ENCODE assay signal across 24 mouse cellular contexts in genomic region chr10:53738842-53739241, GRCm38 (mm10). TPM values are rescaled to one million over a fixed set of nuclear protein-coding genes. Genes with fewer than 3 reads are reported as not detected.
DNase-seq lines count a peak whose midpoint lies in the region; ATAC-seq lines count a peak whose summit lies in the region.
"Had no signal": no experiment of that assay in that cellular context is flagged by ENCODE, and none has a peak within 500 bp of the region (broad histone marks: within the 10 kb centered on the region; RNA-seq: fewer than 3 reads in every experiment).

No protein-coding gene starts in this region.

- 0 out of 2 replicates have a peak, but pooled peaks cover 5% of the 10 kb centered on the region for H3K4me1 ChIP-seq in kidney, embryonic 15.5 days
- H3K4me1 ChIP-seq: forebrain, embryonic 10.5 days; forebrain, embryonic 13.5 days; hindbrain, embryonic 13.5 days had no signal

- no peak overlapping the region for H3K9ac ChIP-seq in kidney, embryonic 15.5 days
- H3K9ac ChIP-seq: forebrain, embryonic 13.5 days; hindbrain, embryonic 13.5 days had no signal

- no peaks in the 10 kb centered on the region for H3K27me3 ChIP-seq in kidney, embryonic 15.5 days
- H3K27me3 ChIP-seq: forebrain, embryonic 13.5 days; hindbrain, embryonic 13.5 days had no signal

- H3K9me3 ChIP-seq in kidney, embryonic 15.5 days (replicated peaks): no peaks in the 10 kb centered on the region
- H3K9me3 ChIP-seq: forebrain, embryonic 10.5 days; forebrain, embryonic 13.5 days; hindbrain, embryonic 13.5 days had no signal

- no peaks in the 10 kb centered on the region for H3K36me3 ChIP-seq in kidney, embryonic 15.5 days
- H3K36me3 ChIP-seq: forebrain, embryonic 10.5 days; hindbrain, embryonic 13.5 days had no signal

- H3K27ac ChIP-seq in kidney, embryonic 15.5 days: no peak overlapping the region
- H3K27ac ChIP-seq: forebrain, embryonic 10.5 days; forebrain, embryonic 13.5 days; gastrocnemius, adult 2 months; hindbrain, embryonic 13.5 days; hindbrain, postnatal 0 days had no signal

- no peak overlapping the region for H3K4me3 ChIP-seq in kidney, embryonic 15.5 days (replicated peaks)
- H3K4me3 ChIP-seq: forebrain, embryonic 10.5 days; forebrain, embryonic 13.5 days; gastrocnemius, adult 2 months; hindbrain, embryonic 13.5 days had no signal

- 40% methylated on average over 8 of the region's 8 CpGs for WGBS in kidney, embryonic 15.5 days

- no peak for DNase-seq in frontal cortex, postnatal 36 days (ENCODE audit: low spot score in 2 of 2)
- DNase-seq in kidney, postnatal 25 days: no peak
- peak; percentile 4 for DNase-seq in kidney, postnatal 14 days
- no peak for DNase-seq in kidney, postnatal 36 days
- no peak for DNase-seq in right cerebral cortex, postnatal 36 days (ENCODE audit: low spot score in 2 of 2)
- DNase-seq: adrenal gland, adult 2 months; adrenal gland, postnatal 14 days; cerebellum, adult 11 months; cerebellum, adult 2 months; cerebellum, adult 9-11 months; cerebellum, postnatal 25 days; gastrocnemius, adult 2 months; gastrocnemius, postnatal 14 days; heart, adult 11 months had no signal

- peak overlapping the region; percentile 5; the same call in 1 of the 2 replicates for H3K4me2 ChIP-seq in kidney, embryonic 15.5 days
- H3K4me2 ChIP-seq: forebrain, embryonic 13.5 days; heart, embryonic 11.5 days; hindbrain, embryonic 13.5 days had no signal

- ATAC-seq in frontal cortex, adult (ENCODE audit: low TSS enrichment): peak; percentile 39; the same call in 1 of the 2 replicates
- peak; percentile 46; the same call in 1 of the 2 replicates for ATAC-seq in kidney, embryonic 15.5 days (replicated peaks; ENCODE audit: low FRiP score)
- ATAC-seq: CD4-positive, CD25-positive, alpha-beta regulatory T cell, adult 4 months; forebrain, embryonic 13.5 days; hindbrain, postnatal 0 days; inflammation-experienced regulatory T-cells, adult 6 months had no signal

RNA-seq across cellular contexts. Expression of gene Fam184a, which starts 12.1 kb away (rescaled TPM):
- polyA plus RNA-seq in kidney, embryonic 15.5 days (2015; fragmentation: Nextera tagmentation; extraction: Ambion mirVana): 5.7 and 7.2 TPM in 2 replicates
- polyA plus RNA-seq: C2C12; CD4-positive, CD25-positive, alpha-beta regulatory T cell, adult 4 months; inflammation-experienced regulatory T-cells, adult 6 months had no signal
